Mouse (Mus musculus) myocyte (in vitro differentiated cells): ENCODE measurements around the gene Mgll.

Source experiments
- E2F4 ChIP-seq: IDR thresholded peaks from one replicate; pipeline ENCODE4 v1.6.1; 2011; ENCODE audit warnings: mild to moderate bottlenecking, control low read depth, moderate library complexity; ENCODE audit not compliant: insufficient read depth
- MAX ChIP-seq: IDR thresholded peaks from one replicate; pipeline ENCODE4 v1.6.1; 2011; ENCODE audit warnings: low read depth, mild to moderate bottlenecking, control low read depth
- MYOD1 ChIP-seq, 3 experiments: IDR thresholded peaks; one replicate each; pipeline ENCODE4 v1.6.1; 2011; ENCODE audit warnings: control low read depth in 2 of 3, low read depth in 2 of 3, mild to moderate bottlenecking in 2 of 3, moderate library complexity in 1 of 3; ENCODE audit not compliant: insufficient read length in 2 of 3, control insufficient read depth in 1 of 3
- POLR2A ChIP-seq: IDR thresholded peaks from one replicate; pipeline ENCODE4 v1.6.1; 2011; ENCODE audit warnings: low read depth, mild to moderate bottlenecking, control low read depth, moderate library complexity; ENCODE audit not compliant: insufficient read length
- POLR2AphosphoS2 ChIP-seq: IDR thresholded peaks from one replicate; pipeline ENCODE4 v1.6.1; 2011; ENCODE audit warnings: low read depth, control low read depth; ENCODE audit not compliant: insufficient read length
- TCF12 ChIP-seq: IDR thresholded peaks from one replicate; pipeline ENCODE4 v1.6.1; 2011; ENCODE audit warnings: mild to moderate bottlenecking, control low read depth; ENCODE audit not compliant: poor library complexity, insufficient read depth, severe bottlenecking
- USF1 ChIP-seq: IDR thresholded peaks from one replicate; pipeline ENCODE4 v1.6.1; 2011; ENCODE audit warnings: low read depth, mild to moderate bottlenecking, control low read depth, moderate library complexity

DNA sequence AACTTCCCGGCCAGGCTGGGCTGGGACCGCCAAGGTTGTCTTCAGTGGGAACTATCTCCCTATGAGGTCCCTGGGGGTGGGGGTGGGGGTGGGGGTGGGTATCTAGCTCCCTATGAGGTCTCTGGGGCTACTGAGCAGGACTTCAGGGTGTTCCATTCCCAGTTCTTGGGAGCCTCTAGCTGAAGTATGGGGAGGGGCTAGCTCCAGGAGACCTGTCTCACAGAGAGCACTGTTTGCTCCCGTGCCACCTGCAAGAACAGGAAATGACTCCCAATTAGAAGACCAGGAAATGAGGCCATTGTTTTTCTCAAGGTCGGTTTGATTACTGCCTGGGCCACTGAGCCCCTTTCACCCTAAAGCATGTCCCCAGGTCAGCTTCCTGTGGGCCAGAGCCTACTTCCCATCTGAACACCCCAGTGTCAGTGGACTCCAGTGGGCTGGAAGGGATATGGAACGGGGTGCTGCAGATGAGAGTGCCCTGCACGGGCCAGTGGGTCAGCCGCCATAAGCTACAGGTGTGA lies 87.7 kb downstream of the Mgll start:
- TF ChIP-seq POLR2A: no peak
- TF ChIP-seq MAX: no peak
- TF ChIP-seq TCF12: no peak
- TF ChIP-seq POLR2AphosphoS2: no peak
- no peak for TF ChIP-seq E2F4
- no peak for TF ChIP-seq MYOD1 (IDR thresholded peaks at IDR 0.05; ENCODE audit: control insufficient read depth in 1 of 3, insufficient read length in 2 of 3, low read depth in 2 of 3)
- no peak for TF ChIP-seq USF1
